Mouse (Mus musculus): Measurements from ENCODE around the gene Cyb5b. TPM values are rescaled to one million over a fixed set of nuclear protein-coding genes. Genes with fewer than 3 reads are reported as not detected.

The Cyb5b gene
- polyA plus RNA-seq, 1 experiment, result 136 TPM

DNA sequence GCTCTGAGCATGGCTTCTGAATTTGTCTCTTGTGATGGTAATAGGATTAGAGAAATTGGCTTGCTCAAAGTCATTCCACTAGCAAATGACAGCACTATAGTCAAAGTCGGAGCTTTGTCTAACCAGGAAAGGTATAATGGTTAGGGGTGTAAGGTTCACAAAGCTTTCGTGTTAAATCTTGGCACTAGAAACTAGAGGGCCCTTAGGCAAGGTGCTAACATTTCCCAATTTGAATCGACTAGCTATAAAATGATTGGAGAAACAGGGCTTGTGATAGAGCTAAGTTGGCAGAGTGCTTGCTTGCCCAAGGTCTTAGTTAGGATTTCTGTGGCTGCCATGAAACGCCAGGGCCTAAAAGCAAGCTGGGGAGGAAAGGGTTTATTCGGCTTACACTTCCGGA is 20.4 kb upstream of the Cyb5b start:
- DNase-seq (ENCODE audit: low spot score), result no peak

GRCm38 (mm10) chr8:107132581-107133491 is 17.6 kb upstream of the Cyb5b start:
- DNase-seq (ENCODE audit: low spot score), result no peak

- DNase-seq (ENCODE audit: low spot score), result no peak
Observed at GRCm38 (mm10) chr8:107133881-107134280, 16.6 kb upstream of the Cyb5b start.

- DNase-seq (ENCODE audit: low spot score), result no peak
Observed at GRCm38 (mm10) chr8:107136003-107136612, 14.3 kb upstream of the Cyb5b start.

- no peak for DNase-seq (ENCODE audit: low spot score)
Observed at GRCm38 (mm10) chr8:107137591-107137990, 12.8 kb upstream of the Cyb5b start.

GRCm38 (mm10) chr8:107138338-107138737 is 12.1 kb upstream of the Cyb5b start:
- no peak for DNase-seq (ENCODE audit: low spot score)

- DNase-seq (ENCODE audit: low spot score), result no peak
Observed at GRCm38 (mm10) chr8:107139704-107140470, 10.6 kb upstream of the Cyb5b start.

DNA sequence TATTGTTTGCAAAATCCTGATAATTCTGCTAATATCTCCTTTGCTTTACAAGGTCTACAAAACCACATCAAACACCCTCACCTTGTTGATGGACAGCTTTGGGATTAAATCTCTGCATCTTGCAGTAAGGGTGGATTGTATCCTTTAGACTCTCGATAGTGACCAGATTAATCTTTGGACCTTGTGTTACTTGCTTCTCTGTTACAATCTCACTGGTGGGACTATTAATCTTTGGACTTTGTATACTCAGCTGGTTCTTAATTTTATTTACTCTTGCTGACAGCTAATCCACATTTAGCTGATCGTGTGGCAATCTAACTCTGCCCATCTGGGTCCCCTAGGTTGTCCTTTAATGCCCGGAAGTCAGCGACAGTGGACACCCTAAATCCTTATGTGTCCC is 7.9 kb upstream of the Cyb5b start:
- DNase-seq (ENCODE audit: low spot score), result no peak

DNA sequence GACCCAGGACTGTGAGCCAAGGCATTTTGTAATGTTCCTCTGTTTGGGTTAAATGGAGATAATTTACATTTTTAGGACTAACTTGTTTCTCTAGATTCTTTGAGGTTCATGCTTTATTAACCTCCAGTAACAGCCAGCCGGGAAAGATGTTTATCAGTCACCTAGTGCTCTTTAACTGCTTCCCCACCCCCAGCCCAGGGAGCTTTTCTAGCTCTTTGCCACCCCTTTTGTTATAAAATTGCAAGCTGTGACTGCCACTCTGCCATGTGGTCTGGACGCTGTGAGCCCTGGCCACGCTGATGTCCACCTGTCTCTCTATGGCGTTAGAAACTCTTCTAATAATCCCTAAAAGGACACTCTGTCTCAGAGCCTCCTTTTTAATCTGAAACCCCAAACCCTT is 6.9 kb upstream of the Cyb5b start:
- DNase-seq (ENCODE audit: low spot score), result no peak

DNA sequence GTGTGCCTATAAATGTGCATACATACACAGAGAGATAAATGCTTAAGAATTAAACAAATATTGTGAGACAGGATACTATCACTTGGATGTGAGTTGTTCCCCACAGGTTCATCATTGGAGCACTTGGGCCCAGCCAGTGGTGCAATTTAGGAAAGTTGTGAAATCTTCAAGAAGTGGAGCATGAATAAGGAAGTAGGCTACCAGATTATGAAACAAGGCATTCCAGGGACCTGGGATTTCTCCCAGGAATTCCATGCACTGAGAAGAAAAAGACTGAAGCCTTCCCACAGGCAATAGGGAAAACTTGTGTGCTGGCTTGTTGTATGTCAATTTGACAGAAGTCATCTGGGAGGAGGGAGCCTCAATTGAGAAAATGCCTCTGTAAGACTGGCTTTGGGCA is 4.3 kb upstream of the Cyb5b start:
- DNase-seq (ENCODE audit: low spot score), result no peak

DNA sequence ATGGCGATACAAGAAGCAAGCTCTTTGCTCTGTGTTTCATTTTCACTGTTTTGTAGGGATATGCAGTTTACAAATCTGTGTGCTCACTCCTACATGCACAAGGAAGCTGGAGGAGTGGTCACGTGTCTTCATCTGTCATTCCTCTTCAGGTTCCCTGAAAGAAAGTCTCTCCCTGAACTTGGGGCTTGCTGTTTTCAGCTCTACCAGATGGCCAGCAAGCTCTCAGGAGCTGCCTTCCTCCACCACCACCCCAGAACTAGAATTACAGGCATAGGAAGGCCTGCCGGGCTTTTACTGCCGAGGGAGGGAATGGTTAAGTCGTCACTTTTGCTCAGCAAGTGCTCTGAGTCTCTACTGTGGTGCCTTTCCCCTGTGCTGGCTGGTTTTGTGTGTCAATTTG is 1.6 kb upstream of the Cyb5b start:
- no peak for DNase-seq (ENCODE audit: low spot score)

DNA sequence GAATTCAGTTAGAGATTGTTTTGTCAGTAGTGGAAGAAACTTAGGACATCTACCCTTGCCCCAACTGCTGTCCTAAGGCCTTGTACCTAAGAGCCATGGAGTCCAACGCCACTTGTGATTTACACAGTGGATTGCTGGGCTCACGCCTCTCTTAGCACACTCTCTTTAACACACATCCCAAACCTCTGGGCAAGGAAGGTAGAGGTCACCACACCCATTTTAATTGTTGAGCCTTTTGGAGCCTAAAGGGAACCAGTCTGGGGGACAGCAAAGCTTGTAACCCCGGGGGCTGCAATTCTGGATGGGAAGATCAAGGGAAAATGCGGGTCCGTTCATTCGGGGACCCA is 410 bp upstream of the Cyb5b start:
- DNase-seq (ENCODE audit: low spot score), result no peak

GRCm38 (mm10) chr8:107151212-107151920 is 926 bp downstream of the Cyb5b start:
- no peak for DNase-seq (ENCODE audit: low spot score)

GRCm38 (mm10) chr8:107153326-107154210 is 3.1 kb downstream of the Cyb5b start:
- no peak for DNase-seq (ENCODE audit: low spot score)

- DNase-seq (ENCODE audit: low spot score), result no peak
Observed at GRCm38 (mm10) chr8:107156816-107157215, 6.4 kb downstream of the Cyb5b start.

DNA sequence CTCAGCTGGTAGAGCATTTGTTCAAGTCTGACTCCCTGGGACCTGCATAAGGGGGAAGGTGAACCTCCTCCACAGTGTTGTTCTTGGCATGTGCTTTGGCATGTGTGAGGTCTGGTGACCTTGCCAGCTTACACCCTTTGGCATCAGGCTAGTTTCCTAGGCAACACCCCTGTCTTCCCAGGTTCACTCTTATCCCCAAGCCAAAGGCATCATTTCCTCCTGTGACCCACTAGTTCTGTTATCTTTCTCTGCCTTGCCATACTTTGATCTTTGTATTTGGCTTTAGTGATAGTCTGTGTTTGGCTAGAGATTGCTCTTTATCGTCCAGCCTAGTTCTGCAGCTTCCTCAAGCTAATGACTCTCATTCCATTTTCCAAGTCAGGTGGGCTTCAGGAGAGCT is 7.4 kb downstream of the Cyb5b start:
- no peak for DNase-seq (ENCODE audit: low spot score)

GRCm38 (mm10) chr8:107158890-107159289 is 8.4 kb downstream of the Cyb5b start:
- no peak for DNase-seq (ENCODE audit: low spot score)

DNA sequence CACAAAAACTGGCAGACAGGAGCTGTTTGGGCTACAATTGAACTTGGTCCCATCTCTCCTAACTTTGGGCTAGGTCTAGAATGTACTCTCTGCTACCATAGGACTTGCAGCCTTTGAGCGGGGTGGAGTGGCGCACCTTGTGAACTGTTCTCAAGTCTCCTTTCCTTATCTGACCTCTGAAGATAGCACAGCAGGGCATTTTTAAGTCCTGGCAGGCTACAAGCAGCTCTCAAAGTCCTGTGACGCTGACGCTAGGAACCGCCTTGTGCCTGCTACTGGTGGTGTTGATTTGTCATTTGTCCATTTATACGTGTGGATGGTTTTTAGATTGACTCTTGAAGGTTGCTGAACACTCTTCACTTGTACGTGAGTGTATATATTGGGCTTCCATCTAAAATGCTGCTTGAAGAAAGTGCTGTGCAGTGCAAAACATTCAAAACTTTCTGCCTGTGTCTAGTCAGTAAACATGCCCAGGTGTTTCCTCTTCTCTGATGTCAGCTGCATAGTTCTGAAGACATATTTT is 13.9 kb downstream of the Cyb5b start:
- no peak for DNase-seq (ENCODE audit: low spot score)

GRCm38 (mm10) chr8:107165745-107166144 is 15.3 kb downstream of the Cyb5b start:
- DNase-seq (ENCODE audit: low spot score), result no peak

GRCm38 (mm10) chr8:107167848-107168247 is 17.4 kb downstream of the Cyb5b start:
- no peak for DNase-seq (ENCODE audit: low spot score)

- DNase-seq (ENCODE audit: low spot score), result no peak
Observed at GRCm38 (mm10) chr8:107172152-107172551, 21.7 kb downstream of the Cyb5b start.

Data from urinary bladder, adult 2 months (tissue).